Mouse (Mus musculus): ENCODE measurements around the gene Cers3.

The Cers3 gene

DNA sequence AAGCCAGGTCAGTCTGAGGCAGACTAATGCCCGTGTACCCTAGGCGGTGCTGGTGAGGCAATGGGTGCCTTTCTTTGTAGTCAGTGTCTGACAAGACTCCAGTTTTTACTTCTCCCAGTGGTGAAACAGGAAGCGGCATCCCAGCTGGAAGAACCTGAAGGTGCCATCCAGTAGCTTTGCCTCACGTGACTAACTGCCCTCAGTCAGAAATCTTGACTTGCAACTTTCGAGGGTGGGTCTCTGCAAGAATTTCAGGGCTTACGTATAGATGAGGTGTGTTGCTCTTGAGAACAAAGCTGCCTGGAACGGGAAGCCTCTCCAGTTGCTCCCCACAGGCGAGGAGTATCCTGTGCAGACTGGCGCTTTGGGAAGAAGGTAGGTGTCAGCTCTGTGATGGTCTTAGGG is at the start of gene Cers3:
Gene Cers3, plus strand, starts transcription at position 128 of the 405 bp plus-strand sequence.
- DNase-seq = no peak

DNA sequence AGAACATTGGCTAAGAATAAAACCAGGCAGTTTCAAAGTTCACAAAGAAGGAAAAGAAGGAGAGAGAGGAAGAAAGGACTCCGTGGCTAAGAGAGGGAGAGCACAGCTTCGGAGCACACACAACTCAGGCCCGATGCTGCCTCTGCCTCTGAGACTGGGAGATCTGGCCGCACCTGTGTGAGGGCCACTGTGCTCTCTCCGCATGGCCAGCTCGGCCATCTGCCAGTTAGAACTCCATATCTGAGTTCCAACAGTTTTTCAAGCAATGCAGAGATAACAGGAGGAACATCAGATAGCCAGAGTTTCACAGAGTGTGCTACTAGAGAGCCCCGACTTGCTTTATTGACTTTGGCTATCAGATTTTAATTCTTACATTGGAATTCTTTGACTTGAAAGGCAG is 48.8 kb upstream of the Cers3 start:
- no peak for DNase-seq

DNA sequence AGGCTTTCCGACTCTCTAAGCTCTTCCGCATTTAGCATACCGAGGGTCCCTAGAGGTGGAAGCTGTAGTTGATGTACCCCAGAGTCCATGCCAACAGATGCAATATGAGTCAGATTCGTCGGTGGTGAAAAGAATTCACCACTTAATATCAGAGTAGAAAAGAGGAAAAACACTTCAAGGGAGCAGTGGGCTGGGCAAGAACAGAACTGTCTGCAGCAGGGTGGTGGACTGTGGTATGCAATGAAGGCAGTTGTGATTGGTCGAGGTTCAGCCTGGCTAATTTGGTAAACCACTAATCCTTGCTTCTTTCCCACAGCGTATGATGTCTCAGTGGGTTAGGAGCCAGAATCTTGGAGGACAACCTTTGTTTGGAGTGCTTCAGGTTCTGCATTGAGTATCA is 40.6 kb upstream of the Cers3 start:
- DNase-seq = no peak

DNA sequence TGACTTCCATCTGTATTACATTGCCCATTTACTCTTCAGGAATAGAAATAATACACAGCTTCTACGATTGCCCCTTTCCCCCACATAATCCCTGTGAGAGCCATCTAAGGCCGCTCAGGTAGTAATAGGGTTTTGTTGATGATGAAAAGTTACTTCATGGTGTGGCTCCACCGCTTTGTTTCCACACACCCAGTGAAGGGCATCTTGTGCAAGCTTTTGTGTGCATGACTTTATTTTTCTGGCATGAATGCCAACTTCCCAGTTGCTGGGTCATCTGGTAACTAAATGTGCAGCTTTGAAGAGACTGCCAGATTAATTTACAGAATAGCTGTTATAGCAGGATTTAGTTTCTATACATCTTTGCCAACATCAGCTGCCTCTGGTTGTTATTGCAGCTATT is 38.7 kb upstream of the Cers3 start:
- DNase-seq = no peak

DNA sequence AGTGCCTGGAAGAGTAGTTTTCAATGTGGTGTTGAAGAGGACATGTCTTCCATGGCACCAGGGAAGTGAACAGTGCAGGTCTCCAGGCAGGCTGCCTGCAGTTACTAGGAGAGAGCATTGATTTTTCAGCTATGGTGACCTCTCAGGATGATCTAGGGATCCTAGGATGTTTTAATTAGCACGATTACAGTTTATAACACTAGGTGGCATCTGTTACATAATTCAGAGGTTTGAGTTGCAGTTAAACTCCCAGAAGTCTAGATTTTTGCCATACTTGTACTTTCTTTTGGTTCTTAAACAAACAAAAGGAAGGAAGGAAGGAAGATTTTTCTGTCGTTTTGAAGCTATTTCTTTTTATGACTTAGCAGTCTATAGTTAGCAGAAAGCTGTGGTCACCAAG is 32.1 kb upstream of the Cers3 start:
- DNase-seq = no peak

DNA sequence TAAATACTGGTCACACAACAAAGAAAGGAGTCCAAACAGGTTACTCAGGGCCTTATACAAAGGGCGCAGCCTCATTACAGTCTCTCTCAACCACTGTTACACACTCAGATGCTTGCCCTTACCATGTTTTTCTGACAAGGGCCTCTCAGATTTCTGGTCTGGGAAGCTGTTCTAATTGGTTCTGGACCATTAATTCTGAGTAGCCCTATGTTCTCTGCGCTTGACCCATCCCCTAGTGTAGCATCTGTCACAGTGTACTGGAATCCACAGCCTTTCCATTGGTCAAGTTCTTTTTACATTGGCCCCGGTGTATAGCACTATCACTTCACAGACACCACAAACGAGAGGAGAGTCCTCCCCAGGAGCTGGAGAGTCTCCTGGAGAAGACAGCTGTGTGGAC is 18.8 kb upstream of the Cers3 start:
- DNase-seq = no peak

DNA sequence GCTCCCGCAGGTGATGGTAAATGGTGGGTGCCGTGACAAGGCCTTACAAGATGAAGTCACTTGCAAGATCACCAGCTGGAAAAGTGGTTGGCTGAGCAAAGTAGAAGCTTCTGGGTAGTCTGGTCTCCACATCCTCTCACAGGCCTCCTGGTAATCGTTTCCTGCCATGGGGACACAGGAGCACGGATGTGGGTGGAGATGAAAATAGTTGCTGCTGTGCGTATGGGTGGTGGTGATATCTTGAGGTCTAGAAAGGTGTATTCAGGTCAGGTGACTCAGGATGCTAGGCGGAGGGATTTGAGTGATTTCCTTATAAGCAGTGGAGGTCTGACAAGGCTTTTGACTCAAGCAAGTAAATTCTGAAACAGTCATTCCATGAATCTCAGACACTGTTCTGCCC is 18.4 kb upstream of the Cers3 start:
- DNase-seq = no peak

DNA sequence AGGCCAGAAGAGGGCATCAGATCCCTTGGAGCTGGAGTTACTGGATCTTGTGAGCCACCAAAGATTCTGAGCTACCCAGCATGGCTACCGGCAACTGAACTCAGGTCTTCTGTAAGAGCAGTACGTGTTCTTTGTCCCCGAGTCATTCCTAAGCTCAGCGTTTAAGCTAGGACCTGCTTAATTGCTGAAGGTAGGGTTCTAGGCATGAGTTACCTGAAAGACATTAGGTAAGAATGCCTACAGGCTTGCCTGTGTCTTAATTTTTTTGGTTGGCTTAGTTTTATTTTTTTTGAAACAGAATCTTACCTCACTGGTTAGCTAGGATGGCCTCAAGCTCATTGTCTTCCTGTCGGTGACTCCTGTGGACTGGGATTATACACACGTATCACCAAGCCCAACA is 15.2 kb upstream of the Cers3 start:
- DNase-seq = no peak

DNA sequence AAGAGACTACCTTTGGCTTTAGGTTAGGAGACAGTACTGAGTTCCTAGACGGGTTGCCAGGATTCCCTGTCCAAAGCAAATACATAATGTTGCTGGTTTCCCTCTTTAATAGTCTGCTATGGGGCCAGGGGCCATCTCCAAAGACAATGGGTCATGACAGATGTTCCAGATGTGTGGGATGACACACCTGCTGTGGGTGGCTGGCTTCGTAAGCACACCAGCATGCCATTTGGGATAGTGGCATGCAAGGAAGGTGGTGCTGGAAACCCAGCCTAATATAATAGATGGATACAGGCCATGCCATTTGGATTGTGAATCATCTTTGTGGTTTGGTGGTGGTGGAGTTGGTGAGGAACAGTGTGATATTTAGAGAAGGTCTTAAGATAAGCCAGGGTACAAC is 14.1 kb upstream of the Cers3 start:
- no peak for DNase-seq

DNA sequence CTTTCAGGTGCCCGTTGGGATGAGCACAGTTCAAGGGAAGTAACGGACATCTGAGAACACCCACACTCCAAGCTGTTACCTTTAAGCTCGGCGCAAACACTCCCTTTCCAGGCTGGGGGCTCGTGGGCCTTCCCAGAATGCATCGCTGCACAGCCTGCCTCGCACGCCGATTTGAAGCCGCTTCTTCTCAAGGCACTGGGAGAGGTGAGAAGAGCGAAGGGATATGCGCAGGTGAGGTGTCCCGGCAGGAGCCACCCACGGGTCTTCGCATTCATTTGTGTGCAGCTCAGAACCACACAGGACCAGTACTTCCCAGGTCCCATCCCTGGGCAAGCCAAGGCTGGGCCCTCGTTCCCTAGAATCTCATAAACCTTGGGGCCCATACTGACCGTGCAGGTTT is 9.9 kb upstream of the Cers3 start:
- DNase-seq = no peak

DNA sequence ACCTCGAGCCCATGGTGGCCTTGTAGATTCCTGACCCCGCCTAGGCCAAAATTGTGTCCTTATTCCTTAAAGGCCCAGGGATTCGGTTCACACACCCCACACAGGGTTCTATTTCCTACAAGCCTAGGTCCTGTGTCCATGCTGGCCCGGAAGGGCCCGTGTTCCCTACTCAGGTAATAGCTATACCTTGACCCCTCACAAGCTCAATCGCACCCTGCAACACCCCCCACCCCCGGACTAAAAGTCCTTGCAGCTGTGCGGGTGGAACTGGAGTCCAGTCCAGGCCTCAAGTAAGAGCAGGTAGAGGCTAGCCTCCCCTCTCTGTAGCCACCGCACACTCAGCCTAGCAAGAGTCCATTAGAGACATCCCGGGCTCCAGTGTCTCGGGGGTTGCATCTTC is 9.4 kb upstream of the Cers3 start:
- no peak for DNase-seq

DNA sequence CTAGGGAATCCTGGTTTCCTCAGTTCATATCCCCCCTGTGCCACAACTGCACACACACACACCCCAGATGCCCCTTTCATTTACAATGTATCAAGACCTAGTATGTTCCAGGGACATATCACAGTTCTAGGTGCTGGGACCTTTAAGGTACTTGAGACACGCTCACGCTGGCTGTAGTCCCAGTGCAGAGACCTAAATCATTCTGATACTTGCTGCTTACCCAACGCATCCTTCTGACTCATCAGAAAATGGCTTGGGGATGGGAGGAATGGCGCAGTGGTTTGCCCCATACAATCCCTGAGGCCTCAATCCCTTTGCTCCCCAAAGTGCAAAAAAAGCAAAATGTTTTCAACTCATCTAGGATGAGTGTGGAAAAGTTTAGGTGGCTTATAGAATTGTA is 8.8 kb upstream of the Cers3 start:
- no peak for DNase-seq

DNA sequence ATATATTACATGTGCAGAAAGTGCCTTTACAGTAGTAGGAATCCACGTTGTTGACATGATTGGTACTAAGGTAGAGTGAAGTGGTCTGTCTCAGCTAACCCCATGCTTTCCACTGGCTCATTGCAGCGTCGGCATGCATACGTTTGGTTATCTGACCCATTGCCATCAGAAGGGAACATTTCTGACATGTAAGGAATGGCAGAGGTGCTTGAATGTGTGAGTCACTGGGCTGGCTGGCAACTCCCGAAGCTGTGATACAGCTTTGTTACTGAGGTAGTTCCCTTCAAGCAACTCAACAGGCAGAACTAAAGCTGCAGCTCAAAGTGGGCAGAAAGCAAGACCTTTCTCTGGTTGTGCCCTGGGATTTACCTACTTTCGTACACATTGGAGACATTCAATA is 8.3 kb upstream of the Cers3 start:
- no peak for DNase-seq

DNA sequence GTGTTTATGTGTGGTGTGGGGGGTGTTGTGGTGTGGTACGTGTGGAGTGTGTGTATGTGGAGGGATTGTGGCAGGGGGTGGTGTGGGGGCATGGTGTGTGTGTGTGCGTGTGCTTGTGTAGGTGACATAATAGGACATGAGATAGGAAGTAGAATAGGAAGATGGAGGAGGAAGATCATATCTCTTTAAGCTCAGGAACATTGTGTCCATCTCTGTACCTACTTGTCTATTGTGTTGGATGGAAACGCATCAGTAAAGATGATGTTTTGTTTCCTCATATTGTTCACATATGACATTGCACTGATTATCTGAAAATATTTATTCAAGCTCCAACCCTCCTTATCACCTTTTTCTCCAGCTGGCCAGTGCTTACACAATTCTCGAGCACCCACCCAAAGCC is 5.9 kb upstream of the Cers3 start:
- DNase-seq = no peak

DNA sequence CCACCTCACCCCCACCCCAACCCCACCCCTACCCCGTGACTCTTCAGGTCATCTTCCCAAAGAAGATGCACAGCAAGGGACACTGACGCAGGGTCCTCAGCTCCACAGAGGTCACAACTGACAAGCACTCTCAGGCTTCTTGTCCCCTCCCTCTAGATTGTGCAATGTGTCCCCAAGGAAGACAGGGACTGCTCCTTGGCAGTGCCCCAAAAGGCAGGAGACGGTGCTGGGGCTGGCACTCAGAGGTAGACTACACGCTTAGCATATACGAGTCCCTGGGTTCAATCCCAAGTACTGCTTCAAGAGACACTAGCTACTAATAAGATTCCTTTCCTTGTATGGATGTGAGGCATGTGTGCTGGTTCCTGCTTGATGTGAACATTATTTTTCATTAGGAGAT is 2.3 kb upstream of the Cers3 start:
- no peak for DNase-seq

DNA sequence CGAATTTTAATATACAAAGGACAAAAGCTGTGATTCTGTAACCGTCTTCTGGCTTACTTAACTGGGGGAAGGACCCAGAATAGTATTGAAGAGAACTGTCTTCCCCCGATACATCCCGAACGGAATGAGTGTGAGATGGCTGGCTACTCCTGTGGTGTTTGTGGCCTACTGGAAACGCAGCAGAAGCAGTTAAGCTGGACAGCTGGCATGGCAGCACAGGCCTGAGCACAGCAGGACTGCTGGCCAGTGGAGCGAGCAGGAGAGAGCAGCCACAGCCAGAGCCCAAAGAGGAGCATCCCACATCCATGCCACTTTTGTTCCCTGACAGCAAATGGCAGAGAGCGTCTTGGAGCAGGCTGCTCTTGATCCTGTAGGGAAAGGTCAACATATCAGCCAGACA is 1.9 kb upstream of the Cers3 start:
- DNase-seq = no peak

DNA sequence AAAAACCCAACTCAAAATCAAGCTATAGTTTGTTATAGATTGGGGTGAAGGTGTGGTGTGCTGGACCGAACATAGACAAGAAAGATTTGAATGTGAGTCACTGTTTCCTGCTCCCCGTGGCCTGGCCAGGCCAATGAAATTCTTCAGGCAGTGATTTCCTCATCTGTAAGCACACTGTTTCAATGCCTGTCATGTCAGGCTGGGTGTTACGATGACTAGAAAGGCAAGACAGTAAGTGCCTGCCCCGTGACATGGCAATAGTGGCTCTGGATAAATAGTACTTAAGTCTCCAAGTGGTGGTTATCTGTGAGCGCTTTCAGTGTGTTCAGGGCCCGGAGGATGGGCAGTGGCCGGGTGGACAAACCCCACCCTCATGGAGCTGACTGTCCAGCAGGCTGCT is 3.7 kb downstream of the Cers3 start:
- DNase-seq = no peak

DNA sequence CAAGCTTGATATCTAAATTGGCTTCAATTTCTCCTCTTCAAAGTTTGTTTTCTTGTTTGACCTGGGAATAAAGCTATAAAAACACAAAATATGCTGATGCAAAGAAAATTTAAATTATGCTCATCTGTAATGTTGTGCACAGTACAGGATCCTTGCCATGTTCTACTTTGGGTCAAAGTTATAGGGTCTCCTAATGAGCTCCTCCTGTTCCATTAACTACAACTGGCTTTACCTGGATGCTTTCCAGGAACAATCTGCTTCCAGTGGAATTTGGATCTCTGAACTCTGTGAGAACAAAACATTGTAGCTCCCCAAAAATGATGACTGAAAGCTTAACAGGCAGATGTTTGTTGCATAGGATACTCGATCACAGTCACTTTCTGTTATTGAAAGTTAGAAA is 6.7 kb downstream of the Cers3 start:
- no peak for DNase-seq

DNA sequence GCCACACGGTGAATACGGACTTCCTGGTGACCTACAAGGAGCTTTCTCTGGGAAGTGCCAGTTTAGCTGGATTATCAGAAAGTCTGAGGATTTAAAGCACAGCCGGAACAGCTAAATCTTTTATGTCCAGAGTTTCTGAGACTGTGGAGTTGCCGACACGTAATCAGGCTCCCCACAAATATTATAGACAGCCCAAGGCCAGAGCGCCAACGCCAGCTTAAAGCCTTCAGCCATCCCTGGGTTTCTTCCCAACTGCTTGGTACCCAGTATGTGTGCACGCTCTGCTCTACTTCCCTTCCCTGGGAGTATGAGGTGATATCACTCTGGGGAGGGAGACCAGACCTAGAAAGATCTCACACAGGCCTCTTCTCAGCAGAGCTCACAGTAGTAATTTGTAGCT is 10.5 kb downstream of the Cers3 start:
- DNase-seq = no peak

DNA sequence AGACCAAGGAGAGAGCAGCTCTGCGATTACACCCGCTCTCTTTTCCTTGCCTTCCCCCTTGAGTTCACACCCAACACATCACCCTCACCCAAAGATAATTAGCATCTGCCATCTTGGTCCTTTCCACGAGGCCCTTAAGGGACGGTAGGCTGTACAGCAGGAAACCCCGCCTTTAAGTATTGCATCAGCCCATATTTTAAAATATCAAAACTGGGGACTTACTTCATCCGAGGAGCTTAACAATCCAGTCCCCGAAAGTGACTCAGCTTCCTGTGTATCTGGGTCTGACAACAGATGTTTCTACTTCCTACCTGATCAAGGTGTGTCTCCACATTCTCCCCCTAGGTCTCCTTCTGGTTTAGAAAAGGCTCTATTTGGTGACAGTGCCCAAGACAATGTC is 12.3 kb downstream of the Cers3 start:
- DNase-seq = no peak

DNA sequence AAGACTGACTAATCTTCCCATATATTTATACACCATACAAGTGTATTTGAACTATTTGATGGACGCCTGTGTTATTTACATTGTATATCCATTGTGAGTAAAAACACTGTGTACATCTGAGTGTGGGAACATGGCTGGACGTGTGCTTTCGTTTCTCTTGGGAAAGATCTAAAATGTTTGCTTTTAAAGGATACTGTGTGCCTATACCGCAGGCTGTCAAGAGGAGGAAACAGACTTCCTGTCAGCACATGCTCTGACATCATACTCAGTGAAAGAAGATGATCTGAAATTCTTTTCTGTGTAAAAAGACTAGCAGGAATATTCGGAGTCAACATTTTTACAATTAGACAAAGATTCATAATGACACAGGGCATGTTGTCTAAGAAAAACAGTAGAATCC is 26.6 kb downstream of the Cers3 start:
- no peak for DNase-seq

DNA sequence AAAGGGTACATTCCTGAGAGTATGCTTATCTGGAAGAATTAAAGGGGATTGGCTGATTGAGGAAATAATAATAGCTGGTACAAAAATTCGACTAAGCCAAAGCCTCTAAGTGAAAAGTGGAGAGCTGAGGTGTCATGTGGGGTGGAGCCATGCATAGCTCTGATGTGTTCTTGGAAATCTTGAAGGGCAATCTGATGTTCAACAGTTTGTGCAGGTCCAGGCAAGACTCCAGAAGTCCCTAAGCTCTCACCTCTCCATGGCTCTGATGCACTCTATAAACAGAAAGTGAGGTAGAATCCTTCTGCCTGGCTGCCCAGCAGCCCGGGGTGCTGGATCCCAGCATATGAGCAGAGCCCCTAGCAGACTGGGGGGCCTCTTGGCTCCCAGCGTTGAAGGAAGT is 27.4 kb downstream of the Cers3 start:
- no peak for DNase-seq

DNA sequence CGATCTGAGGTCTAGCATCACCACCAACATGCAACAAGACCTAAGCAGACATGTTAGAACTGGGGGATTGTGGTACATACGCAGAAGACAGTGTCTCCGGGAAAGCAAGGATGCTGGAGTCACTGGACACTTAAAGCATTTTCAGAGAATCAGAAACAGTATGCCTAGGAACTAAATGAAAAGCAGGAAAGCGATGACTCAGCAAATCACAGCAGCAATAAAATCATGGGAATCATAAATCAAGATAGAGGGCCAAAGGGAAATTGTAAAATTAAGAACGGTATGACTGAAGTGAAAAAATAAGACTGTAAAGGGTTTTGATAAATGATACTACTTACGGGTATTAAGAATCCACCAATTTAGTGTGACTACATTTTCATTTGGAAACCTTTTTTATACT is 27.9 kb downstream of the Cers3 start:
- DNase-seq = no peak

DNA sequence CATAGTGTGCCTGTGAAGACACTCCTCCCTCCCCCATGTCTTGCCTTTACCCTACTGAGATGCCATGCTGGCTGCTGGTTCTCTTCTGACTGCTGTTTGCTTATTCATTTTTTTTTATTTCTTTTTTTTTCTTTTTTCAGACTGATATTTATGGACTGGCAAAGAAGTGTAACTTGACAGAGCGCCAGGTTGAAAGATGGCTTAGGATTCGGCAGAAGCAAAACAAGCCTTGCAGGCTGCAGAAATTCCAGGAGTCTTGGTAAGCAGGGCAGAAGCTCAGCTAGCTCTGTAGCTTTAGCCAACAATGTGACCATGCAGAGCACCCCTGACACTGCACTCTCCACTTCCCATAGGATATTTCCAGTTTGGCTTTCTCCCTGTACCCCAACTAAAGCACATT is 36.1 kb downstream of the Cers3 start:
- DNase-seq = peak; percentile 30

DNA sequence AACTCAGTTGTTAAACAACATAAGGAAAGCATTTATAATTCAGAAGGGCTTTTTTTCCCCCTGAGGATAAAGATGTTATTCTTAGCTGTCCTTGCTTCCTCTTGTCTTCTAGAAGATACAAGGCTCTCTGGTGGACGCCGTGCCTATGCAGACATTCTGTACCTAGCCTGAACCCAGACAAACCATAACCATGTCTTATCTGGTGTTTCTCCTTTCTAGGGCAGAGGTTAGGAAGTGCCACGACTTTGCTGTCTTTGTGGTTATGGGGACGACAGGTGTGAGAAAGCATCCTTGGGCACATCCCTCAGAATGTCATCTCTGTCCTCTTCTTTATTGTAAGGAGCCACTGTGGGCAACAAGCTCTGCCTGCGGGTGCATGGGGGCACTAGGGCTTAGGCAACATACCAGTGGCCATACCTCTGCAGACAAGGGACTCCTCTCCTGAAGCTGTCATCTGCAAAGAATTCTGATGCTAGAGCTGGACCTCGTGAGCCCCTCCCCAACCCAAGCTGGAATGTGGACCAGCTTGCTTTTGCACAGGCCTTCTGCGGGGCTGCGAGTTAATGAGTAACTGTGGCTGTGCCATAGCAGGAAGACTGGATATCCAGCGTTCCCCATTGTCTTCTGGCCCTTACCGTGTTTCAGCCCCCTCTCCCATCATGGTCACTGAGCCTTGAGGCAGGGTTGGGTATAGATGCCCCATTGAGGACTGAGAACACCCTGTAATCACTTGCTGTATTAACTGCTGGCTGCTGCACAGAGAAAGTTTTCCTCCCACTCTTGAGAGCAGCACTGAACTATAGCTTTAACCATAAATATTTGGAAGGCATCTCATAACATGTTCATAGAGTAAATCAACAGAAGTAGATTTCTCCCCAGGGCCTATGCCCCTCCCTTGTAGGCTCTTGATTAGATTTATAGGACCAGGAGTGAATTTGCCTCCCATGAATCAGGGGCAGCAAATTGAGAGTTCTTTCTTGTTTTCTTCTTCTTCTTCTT is 36.9 kb downstream of the Cers3 start:
- DNase-seq = no peak
